Mouse (Mus musculus): ENCODE measurements at regions not wholly inside any gene's neighbourhood (a gene's known extent, or its start where the extent isn't known, plus 50 kb on each side); places are given as distances from the start of the nearest gene placed in this dataset.

DNA sequence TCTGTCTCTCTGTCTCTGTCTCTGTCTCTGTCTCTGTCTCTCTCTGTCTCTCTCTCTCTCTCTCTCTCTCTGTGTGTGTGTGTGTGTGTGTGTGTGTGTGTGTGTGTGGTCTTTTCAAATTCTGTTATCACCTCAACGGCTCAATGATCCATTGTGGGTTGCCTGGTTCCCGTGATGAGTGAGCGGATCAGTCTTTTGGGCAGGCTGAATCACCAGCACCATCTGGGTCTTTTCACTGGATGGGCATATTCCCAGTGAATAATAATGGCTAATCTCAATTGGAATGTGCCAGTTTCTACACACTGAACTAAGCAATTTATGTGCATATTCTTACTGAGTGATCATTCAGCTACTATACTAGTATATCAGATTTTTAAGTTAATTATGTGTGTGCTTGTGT, 216.4 kb downstream of the Lmx1a start:
- no peak for DNase-seq (ENCODE audit: low spot score)

DNA sequence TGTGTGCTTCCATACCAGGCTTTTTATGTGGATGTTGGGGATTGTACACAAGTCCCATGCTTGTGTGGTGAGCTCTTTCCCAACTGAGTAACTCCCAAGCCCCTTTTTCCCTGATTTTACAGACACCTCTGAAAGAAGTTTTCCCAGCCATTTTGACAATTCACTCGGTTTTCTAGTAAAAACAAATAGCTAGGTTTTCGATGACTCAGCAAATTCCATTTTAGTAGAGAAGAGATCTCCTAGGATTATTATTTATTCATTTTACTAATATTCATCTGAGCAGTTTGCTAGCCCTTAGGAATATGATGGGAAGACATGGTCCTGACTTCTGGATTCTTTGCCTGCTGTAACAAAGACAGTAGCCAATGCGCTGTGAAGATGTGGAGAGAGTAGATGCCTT, 223.0 kb downstream of the Lmx1a start:
- DNase-seq (ENCODE audit: low spot score): no peak

DNA sequence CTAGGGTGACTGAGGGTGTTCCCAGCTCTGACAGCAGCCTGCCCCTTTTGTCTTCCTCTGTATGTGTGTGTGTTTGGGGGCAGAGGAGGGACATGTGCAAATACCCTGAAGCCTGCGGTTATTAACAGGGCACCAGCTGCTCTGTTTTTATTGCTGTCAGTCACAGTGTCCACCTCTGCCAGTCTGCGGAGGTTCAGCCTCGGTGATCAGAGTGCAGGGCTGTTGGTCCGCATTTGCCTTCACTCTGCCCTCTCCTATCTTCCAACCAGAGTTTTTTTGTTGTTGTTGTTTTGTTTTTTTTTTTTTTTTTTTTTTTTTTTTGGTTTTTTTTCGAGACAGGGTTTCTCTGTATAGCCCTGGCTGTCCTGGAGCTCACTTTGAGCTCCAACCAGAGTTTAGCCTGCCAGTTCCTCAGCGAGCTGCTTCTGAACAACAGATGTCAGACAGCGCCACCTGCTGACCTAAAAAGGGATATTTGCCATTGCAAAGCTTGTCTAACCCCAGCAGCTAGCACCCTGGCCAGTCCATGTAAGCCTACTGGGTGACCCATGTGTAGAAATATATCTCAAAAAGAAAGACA, 226.0 kb downstream of the Lmx1a start:
- peak; percentile 38 for DNase-seq (ENCODE audit: low spot score)

DNA sequence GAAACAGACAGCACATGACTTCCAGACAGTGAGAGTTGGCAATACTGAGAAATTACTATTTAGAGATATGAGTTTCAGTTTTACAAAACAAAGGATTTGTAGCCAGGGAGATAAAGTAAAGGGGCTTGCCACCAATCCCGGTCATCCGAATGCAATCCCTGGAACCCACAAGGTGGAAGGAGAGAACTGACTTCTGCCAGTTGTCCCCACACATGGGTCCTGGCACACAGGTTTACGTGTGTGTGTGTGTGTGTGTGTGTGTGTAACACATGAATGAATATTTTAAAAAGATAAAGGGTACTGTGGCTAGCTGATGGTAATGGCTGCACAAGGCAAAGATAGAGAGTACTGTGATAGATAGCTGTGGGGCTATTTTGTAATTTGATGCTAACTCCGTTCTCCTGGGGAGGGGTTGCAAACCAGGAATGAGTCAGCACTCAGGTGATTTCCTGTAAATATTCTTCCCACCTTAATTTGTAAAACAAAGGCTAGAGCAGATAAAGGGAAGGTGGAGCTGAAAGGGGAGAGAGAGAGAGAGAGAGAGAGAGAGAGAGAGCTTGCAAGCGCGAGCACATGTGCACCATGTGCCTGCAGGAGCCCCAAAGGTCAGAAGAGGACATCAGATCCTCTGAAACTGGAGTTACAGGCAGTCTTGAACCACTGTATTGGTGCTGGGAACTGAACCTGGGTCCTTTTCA, 226.7 kb downstream of the Lmx1a start:
- DNase-seq (ENCODE audit: low spot score): no peak

DNA sequence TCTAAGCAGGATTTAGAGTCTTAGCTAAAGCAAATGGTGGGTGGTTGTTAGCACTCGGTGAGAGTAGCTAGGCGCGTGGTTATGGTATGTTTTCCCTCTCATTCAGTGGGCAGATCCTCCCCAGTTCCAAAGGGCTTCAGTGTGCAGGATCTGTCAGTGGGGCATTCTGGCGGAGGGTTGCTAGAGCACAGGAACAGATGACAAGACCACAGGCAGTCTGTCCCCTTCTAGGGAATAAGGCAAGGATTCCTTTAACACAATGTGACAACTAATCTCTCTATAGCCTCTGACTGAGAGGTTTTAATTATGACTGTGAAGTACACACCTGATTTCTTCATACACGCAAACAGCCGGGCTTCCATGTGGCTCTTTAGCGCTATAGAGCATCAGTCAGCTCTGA, 233.9 kb downstream of the Lmx1a start:
- no peak for DNase-seq (ENCODE audit: low spot score)

DNA sequence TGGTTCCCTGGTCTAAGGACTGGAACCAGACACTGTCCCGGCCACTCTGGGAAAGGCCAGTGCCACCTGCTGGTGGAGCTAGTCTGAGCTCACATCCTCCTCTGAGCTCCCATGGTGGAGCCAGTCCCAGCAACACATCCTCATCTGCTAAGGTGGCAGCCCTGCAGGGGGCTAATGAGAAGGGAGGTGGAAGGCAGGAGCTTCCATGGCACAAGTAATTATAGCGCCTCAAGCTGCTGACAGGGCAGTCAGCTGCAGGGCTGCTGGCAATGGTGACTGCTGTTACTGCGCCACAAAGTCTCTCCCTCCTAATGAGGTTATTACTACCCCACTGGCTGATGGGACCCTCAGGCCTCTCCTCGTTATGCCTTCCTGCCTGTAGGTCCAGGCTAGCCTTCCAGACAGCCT, 239.0 kb downstream of the Lmx1a start:
- no peak for DNase-seq (ENCODE audit: low spot score)

DNA sequence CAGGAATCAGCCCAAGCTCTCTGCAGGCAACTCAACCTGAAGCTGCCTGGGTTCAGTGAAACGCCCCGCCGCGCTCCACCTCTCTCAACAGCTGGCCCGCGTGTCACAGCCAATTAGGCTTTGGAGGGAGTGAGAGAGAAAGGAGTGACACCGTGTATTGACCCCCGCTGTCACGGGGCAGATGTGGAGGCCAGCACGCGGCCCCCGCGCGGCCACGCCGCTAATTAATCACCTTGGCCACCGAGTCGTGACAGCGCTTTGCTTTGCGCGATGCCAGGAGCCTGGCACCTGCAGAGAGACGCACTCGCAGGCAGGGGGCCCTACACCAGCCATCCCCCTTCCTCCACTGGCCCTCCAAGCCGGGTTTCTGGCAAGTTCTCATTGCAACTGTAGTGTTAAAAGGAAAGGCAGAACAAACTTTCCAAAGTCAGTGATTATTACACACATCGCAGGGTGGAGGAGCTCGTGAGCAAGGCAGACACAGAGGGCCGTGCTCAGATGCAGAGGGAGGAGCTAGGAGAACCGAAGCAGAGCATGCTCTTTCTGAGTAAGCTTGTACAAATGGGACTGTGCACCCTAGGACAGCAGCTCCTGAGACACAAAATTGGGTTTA, 240.8 kb downstream of the Lmx1a start:
- no peak for DNase-seq (ENCODE audit: low spot score)

DNA sequence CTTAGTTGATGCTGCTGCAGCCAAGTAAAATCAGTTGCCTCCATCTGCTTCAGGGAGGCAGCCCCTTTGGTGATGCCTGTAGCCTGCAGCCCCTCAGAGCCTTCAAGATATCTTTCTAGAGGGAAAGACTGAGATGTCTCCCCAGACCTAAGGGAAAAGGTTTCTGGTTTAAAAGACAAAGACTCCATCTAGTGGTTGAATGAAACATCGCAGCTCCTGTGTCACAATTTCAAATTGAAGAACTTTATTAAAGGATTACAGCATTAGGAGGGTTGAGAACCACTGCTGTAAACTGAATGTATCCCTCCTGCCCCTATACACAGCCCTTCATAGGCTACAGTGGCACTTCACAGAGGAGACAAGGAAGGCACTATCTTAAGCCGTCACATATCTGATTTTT, 243.1 kb downstream of the Lmx1a start:
- DNase-seq (ENCODE audit: low spot score): no peak

DNA sequence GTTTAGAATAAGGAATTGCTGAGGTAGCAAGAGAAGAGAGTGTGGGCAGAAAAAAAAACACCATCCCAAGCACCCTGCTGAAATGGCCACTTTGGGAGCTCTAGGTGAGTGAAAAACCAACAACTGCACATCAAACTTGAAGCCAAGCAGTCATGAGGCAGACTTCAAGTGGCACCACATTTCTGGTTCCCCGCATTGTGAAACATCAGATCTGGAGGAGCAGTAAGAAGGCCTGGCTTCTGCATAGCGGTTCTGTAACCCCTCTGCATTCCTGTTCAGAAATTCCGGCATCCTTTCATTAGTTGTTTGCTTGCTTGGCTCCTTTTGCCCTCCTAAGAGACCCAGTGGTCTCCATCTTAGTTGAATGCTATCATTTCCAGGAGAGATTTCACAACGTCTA, 247.7 kb downstream of the Lmx1a start:
- no peak for DNase-seq (ENCODE audit: low spot score)

DNA sequence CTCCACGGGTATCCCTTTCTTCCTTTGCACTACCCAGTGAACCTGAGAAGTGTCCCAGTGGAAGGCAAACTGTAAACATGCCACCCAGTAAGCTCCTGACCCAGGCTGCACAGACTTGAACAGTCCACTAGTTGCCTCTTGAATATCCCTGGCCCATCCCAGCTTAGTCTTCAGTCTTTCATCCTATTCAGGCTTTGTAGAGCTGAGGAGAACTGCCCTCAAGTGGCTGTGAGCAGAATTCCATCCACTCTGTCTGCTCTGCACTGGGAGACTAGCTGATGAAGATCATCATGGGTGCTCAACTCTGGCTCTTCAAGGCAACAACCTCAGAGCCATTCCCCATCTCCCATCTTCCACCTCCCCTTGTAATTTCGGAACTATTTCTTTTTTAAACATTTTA, 249.1 kb downstream of the Lmx1a start:
- no peak for DNase-seq (ENCODE audit: low spot score)

DNA sequence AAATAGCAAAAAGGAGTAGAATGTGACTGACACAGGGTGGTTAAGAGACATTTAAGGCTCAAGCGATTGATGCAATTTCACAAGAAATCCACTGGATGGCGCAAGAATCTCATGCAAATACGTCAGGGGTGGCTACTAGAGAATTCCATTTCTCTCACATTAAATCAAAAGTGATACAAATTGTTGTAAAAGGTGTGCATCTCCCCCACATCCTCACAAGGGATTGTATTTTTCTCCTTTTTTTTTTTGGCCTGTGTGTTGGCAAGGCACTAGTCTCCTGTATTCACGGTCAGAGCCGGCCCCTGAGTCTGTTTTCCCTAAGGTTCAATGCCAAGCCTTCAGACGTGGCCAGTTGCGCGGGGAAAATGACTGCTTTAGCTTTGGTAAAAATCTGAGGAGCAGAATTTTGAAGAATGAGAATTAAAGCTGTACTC, 253.0 kb downstream of the Lmx1a start:
- DNase-seq (ENCODE audit: low spot score): no peak

DNA sequence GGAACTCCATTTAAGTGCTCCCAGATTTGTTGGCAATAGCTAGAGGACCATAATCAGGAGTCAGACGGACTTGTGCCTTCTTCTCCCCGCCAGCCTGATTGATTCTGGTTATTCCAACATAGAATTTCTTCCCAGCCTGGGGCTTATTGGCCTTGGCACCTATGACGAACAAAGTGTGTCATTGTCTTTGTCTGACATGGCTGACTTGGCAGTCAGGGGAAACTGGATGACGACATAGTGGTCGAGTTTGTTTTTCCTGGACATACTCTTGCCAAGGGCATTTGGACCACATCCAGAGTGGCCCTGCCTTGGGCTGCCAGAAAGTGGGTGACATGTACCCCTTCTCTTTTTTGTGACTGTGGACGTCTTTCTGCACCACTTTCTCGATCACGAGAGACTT, 254.1 kb downstream of the Lmx1a start:
- DNase-seq (ENCODE audit: low spot score): no peak

DNA sequence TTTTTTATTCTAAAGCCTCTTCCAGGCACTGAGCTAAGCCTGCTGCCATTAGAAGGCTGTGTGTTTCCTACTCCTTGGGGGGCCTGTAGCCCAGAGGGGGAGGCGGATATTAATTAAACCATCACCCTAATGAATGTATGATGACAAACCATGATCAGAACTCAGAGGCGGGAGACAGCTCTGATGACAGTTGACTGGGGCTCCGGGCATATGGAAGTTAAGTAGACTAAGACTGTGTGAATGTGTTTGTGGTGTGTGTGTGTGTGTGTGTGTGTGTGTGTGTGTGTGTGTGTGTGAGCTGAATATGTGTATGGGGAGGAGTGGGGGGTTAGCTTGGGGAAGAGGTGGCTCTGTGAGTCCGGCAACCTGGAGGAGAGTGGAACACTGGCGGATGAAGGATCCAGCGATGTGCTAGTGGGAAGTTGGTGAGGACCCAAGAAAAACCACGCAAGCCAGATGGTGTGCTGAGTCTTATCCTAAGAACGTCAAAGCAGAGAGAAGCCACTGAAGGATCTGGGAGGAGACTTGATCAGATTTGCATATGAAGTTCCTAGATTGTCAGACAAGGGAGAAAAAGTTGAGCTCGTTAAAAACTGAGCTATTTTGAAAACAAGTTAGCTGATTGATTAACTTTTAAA, 256.7 kb downstream of the Lmx1a start:
- DNase-seq (ENCODE audit: low spot score): no peak

DNA sequence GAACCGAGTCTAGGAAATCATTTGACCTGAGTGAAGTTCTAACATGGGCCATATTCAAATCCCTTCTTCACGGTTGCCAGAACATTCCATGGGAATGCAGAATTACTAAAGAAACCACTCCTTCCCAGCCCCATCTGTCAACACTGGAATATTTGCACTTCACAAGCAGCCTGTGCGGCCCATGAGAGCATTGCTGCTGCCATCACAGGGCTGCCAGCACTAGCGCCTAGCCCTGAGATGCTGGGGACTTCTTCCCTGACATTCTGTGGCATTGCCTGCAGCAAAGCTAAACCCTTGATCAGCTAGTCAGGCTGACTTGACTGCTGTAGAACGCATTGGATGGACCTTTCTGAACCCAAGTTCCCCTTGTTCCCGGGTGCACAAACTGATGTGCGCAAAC, 258.8 kb downstream of the Lmx1a start:
- no peak for DNase-seq (ENCODE audit: low spot score)

DNA sequence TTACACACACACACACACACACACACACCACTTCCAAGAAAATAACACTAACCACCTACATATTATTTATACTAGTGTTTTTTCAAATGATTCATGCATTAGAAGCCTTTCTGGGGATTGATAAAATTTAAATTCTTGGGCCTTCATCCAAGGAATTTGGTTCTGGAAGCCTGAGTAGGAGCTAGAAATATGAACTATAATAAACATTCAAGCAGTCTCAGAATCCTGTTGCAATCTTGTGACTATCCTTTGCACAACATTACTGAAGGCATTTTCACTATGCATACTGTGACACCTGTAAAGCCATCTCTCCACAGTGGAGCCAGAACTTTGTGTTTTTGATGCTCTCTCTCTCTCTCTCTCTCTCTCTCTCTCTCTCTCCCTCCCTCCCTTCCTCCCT, 262.7 kb downstream of the Lmx1a start:
- no peak for DNase-seq (ENCODE audit: low spot score)

DNA sequence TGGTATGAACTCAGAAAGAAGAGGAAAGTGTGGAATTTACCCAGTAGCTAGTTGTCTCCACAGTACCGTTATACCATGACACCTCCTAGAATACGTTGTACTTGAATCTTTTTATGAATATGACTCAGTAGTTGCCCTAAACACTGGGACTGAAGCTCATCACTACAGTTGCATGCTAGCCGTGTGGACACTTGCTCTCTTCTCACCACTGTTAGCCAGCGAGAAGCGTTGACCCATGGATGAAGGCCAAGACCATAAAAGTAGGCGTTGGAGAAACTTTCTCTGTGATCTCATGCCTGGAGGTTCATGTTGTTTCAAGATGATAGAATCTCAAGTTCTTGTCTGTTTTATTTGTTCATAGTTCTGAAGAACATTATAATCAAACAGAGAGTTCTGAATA, 269.5 kb downstream of the Lmx1a start:
- no peak for DNase-seq (ENCODE audit: low spot score)

DNA sequence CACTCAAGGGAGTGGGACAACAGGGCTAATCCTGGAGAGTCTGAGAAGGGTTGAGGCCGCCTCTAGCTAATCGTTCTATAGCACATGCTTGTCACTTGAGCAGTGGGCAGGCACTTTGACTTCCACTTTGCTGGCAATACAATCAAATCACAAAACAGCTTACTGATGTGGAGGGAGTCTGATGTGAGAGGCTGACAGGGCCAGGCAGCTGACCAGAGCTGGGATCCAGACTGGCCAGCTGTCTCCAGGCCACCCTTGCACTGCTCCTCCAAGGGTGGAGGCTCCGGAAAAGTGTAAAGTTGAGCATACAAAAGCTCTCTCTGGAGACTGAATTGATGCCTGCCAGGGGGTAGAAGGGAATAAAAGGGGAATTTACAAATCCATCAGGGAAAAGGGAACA, 280.5 kb downstream of the Lmx1a start:
- no peak for DNase-seq (ENCODE audit: low spot score)

DNA sequence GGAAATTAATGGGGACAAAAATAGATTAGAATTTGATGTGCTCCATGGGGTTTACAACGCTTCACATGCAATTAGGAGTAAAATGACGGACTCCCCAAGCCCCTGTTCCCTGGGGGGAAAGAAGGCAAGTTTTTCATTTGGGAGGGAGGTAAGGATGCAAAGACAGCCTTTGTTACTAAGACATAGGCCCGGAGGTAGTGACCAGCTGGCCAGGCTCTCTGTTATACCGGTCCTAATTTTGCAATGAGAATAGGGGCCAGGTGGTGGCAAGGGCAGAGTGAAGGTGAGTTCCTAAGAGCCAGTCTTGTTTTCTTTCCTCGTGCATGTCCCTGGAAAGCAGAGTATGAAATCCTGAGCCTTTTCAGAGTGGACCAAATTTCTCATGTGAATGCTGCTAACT, 280.9 kb downstream of the Lmx1a start:
- DNase-seq (ENCODE audit: low spot score): no peak

DNA sequence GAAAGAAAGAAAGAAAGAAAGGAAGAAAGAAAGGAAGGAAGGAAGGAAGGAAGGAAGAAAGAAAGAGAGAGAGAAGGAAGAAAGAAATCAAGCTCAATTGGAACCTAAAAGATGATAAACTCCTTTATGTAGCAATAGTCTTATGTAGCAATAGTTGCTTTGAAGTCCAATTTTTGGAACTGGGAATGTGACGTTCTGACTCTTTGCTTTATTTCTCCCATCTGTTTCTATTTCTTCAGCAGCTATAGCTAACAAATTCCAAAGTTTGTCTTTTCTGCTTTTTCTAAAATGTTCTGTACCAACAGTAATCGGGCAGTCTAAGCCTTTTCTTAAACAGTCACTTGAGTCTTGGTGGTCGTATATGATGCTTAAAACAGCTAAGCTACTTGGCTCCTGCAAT, 287.7 kb downstream of the Lmx1a start:
- no peak for DNase-seq (ENCODE audit: low spot score)

DNA sequence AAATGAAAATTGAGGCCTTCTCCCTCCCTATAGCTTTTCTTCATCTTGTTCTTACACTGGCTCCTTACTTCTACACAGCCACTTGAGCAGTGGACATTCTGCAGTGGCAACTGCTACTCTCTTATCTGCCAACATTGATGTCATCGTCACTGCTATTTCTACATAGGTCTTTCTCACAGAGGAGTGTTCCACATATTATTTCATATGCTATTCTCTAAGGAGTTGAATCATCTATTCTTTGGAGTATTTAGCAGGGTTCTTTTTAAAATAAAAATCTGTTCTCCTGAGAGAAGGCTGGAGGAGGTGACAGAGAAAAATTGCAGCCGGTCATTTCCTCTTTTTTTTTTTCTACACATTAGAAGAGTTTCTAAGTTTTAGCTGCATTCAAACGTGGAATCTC, 290.1 kb downstream of the Lmx1a start:
- no peak for DNase-seq (ENCODE audit: low spot score)

DNA sequence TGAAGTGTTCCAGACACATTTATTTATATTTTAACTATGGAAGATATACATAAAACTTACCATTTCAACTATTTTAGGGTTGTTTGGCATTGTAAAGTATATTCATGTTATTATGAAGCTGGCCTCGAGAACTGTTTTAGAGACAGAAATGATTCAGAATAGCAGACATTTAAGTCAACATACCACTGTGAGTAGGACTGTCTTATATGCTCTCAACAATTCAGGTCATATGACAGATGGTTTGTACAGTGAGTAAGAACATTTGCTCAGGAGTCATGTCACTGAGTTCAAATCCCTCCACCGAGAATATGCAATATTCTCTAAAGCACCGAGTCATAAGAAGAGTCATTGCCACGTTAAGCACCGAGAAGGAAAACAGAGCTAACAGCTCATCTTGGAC, 290.6 kb downstream of the Lmx1a start:
- no peak for DNase-seq (ENCODE audit: low spot score)

DNA sequence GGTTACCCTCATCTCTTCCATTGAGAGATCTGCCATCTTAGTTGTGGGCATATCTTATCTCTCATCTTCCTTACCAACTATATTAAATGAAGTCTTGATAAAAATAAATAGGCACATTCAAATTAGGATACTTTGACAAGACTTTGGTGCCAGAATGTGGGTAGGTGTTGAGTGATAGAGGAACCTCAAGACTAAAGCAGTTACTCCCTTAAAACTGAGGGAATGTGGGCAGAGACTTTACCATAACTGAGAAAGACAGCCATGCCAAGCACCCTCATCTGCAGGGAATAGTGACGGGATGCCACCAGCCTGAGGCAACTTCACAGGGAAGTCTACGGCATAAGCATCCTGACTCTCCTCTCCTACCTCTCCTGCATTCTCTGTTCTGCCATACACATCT, 292.3 kb downstream of the Lmx1a start:
- no peak for DNase-seq (ENCODE audit: low spot score)

DNA sequence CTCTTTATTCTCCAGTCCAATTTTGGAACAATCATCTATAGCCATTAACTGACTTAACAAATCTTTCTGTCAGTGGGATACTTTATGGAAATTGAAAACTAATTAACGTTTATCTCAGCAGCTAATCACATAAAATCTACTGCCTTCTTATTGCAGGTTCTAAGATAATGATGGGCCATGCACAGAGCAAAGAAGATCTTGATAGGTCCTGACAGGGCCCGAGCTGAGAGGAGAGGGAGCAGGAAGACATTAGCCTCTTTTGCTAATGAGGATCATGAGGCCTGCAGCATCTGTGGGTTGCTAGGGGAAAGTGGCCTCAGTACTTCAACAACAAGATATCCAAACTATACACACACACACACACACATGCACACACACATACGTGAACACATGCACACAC, 318.4 kb downstream of the Lmx1a start:
- no peak for DNase-seq (ENCODE audit: low spot score)
